Mouse (Mus musculus) thymus, adult 2 months (tissue): ENCODE measurements around the gene Teddm1b. TPM values are rescaled to one million over a fixed set of nuclear protein-coding genes. Genes with fewer than 3 reads are reported as not detected.

ENCODE experiments used
- DNase-seq: peaks from one replicate; pipeline ENCODE4 v3.0.0; 2021
- H3K27ac ChIP-seq: fragments of 200-500 bp; 2 replicates; pipeline ENCODE4 v1.5.1; 2012; ENCODE audit warnings: low read length, control low read depth; ENCODE audit not compliant: control insufficient read depth, insufficient read depth
- H3K27me3 ChIP-seq: fragments of 200-500 bp; 2 replicates; pipeline ENCODE4 v1.6.1; 2012; ENCODE audit warnings: mild to moderate bottlenecking, low read length, moderate library complexity, mixed read lengths; ENCODE audit not compliant: control insufficient read depth, insufficient read depth
- H3K36me3 ChIP-seq: fragments of 200-500 bp; 2 replicates; pipeline ENCODE4 v1.6.1; 2012; ENCODE audit warnings: mild to moderate bottlenecking, low read length, moderate library complexity; ENCODE audit not compliant: control insufficient read depth, insufficient read depth
- H3K4me1 ChIP-seq: fragments of 200-500 bp; replicated peaks from 2 replicates; pipeline ENCODE4 v1.6.1; 2012; ENCODE audit warnings: low read length; ENCODE audit not compliant: control insufficient read depth, insufficient read depth
- H3K4me3 ChIP-seq: fragments of 200-500 bp; 2 replicates; pipeline ENCODE4 v1.5.1; 2012; ENCODE audit warnings: mild to moderate bottlenecking, low read length, control low read depth, moderate library complexity; ENCODE audit not compliant: control insufficient read depth, insufficient read depth
- CTCF ChIP-seq: fragments of 200-500 bp; IDR thresholded peaks from 2 replicates; pipeline ENCODE4 v1.5.1; 2012; ENCODE audit warnings: mild to moderate bottlenecking, control low read depth, low read length, moderate library complexity, borderline replicate concordance; ENCODE audit not compliant: control insufficient read depth, poor library complexity, insufficient read depth; ENCODE audit errors: extremely low read depth
- POLR2A ChIP-seq: fragments of 200-500 bp; IDR thresholded peaks from 2 replicates; pipeline ENCODE4 v1.6.1; 2012; ENCODE audit warnings: mild to moderate bottlenecking, low read length, control low read depth, moderate library complexity; ENCODE audit not compliant: control insufficient read depth, poor library complexity, insufficient read depth; ENCODE audit errors: extremely low read depth
- WGBS: fragments of 180-500 bp; shearing (Covaris S2); methylation state at CpG from one replicate; pipeline ENCODE4 v1.1.7; 2018; 5-methylcytosine and 5-hydroxymethylcytosine counted together
- polyA plus RNA-seq: library from polyadenylated mRNA; depleted of rRNA; stranded (reverse); fragments of >200 nt; gene quantifications from 2 replicates; pipeline ENCODE4 v1.2.3, GENCODE M21; 2012

The Teddm1b gene
- polyA plus RNA-seq, 1 experiment, result 0.26 TPM

DNA sequence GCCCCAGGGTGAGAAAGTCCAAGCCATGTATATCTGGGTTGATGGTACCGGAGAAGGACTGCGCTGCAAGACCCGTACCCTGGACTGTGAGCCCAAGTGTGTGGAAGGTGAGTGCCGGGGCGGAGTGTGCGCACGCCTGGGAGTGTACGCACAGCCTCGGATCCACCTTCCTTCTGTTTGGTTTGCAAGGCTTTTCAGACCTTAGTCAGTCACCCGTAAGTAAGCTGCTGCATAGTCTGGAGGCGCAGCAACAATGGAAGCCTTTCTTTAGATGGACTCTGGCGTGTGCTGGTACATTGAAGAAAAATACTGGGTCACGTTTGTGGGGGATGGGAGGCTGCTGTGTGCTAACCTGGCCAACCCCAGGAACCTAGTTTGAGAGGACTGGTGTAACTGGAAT is 28.9 kb downstream of the Teddm1b start:
- WGBS, result 98% methylated on average over 13 of the region's 13 CpGs
- H3K4me3 ChIP-seq, result no peak overlapping the region
- H3K27me3 ChIP-seq, result no peaks in the 10 kb centered on the region
- peaks cover 47% of the 10 kb centered on the region for H3K36me3 ChIP-seq
- TF ChIP-seq POLR2A (no peak), CTCF (no peak)
- DNase-seq, result no peak
- H3K27ac ChIP-seq, result no peak overlapping the region
- peaks cover 13% of the 10 kb centered on the region for H3K4me1 ChIP-seq

DNA sequence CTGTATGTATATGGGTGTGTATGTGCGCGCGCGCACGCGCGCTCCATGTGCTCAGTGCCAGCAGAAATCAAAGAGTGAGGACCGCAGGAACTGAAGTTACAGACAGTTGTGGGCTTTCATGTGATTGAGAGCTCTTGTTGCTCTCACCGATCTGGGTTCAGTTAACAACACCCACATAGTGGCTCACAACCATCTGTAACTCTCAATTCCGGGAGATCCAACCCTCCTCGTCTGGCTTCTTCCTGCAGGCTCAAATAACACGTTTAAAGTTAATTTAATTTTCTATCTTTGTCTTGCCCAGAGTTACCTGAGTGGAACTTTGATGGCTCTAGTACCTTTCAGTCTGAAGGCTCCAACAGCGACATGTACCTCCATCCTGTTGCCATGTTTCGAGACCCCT is 30.1 kb downstream of the Teddm1b start:
- Histone ChIP-seq H3K4me3 (no peak overlapping the region), H3K4me1 (peaks cover 9% of the 10 kb centered on the region), H3K27ac (no peak overlapping the region), H3K36me3 (peaks cover 54% of the 10 kb centered on the region), H3K27me3 (no peaks in the 10 kb centered on the region)
- TF ChIP-seq POLR2A (no peak), CTCF (no peak)
- no peak for DNase-seq
- WGBS, result 98% methylated on average over 14 of the region's 14 CpGs

DNA sequence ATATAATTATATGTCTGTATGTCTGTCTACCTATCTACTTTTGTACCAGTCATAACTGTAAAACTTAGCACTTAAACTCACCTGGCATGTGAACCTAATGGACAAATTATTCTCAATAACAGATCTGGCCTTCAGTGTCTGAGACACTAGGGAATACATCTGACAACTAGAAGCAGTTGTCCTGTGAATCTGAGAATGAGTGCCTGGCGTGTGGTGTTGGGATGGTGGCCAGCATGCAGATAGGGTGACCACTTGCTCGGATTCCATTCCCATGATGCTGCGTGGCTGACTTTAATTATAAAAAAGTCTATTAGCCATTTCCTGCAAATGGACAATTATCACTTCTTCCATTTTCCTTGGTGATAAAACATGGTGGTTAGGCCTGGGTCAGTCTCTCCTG is 31.7 kb downstream of the Teddm1b start:
- WGBS, result 98% methylated on average over 3 of the region's 3 CpGs
- H3K27ac ChIP-seq, result no peak overlapping the region
- TF ChIP-seq CTCF (no peak), POLR2A (no peak)
- H3K27me3 ChIP-seq, result no peaks in the 10 kb centered on the region
- peaks cover 61% of the 10 kb centered on the region for H3K36me3 ChIP-seq
- no peak for DNase-seq
- H3K4me1 ChIP-seq, result peaks cover 6% of the 10 kb centered on the region
- H3K4me3 ChIP-seq, result no peak overlapping the region

DNA sequence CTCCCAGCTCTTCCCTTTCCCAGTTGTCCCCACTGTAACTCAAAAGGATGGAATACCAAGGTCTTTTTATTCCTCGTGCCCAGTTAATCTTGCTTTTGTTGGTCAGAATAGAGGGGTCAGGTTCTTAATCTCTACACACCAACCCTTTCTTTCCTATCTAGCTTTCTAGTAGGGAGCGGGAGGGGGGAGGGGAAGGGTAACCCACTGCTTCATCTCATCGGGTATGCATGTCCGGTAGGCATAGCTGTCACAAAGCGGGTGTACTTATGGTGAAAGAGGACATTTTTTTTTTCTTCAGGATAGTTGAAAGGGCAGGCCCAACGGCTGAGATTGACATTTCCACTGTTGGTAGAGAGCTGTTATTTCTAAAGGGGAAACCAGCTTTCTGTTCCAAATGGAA is 34.1 kb downstream of the Teddm1b start:
- DNase-seq, result no peak
- WGBS, result 93% methylated on average over 6 of the region's 6 CpGs
- Histone ChIP-seq H3K4me3 (no peak overlapping the region), H3K27ac (no peak overlapping the region), H3K27me3 (no peaks in the 10 kb centered on the region), H3K36me3 (peaks cover 58% of the 10 kb centered on the region), H3K4me1 (no peaks in the 10 kb centered on the region)
- TF ChIP-seq CTCF (no peak), POLR2A (no peak)

DNA sequence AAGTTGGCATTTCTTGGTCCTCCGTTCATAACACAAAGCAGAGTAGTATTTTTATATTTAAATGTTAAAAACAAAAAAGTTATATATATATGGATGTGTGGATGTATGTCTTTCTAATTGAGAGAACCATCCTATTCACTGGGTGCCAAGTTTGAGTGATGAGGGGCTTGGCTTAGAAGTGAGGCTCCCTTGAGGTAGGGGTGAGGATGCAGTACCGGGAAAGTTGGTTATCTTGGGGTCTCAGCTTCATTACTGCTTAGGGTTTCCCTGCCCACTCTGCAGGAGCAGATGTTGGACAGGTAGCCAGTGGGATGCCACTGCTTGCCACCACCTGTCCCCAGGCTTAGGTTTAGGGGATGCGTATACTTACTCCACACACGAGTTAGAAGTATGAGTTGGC is 34.6 kb downstream of the Teddm1b start:
- H3K4me1 ChIP-seq, result no peaks in the 10 kb centered on the region
- 90% methylated on average over 4 of the region's 4 CpGs for WGBS

DNA sequence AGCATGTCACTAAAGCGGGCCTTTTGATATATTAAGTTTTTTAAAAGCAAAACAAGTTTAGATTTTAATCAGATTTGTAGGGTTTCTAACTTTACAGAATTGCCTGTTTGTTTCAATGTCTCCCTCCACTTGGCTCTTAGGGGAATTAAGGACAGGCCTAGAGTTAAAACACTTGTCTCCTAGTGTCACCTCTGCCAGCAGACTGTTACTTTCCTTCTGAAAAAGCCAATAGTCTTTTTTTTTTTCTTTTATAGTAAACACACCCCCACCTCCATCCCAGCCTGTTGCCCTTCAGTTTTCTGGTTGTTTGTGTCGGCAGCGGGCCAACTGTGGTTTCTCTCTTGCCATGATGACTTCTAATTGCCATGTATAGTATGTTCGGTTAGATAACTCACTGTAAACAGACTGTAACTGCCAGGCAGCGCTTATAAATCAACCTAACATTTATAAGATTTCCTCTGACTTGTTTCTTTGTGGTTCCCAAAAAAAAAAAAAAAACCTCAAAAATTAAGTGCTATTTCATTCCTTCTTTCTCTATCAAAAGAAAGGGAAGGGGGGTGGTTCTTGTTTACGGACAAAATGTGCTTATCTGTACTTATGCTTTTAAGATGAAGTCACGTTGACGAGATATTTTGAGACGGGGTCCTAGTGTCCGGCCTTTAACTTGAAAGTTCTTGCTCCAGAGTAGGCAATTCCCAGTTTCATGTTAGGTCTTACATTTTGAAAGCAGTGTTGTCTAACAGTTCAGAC is 35.2 kb downstream of the Teddm1b start:
- Histone ChIP-seq H3K4me1 (no peaks in the 10 kb centered on the region), H3K36me3 (peaks cover 47% of the 10 kb centered on the region), H3K27ac (no peak overlapping the region), H3K27me3 (no peaks in the 10 kb centered on the region), H3K4me3 (no peak overlapping the region)
- no peak for DNase-seq
- TF ChIP-seq CTCF (no peak), POLR2A (no peak)
- WGBS, result 62% methylated on average over 10 of the region's 10 CpGs

More for the DNA sequence above, 34.6 kb downstream of the Teddm1b start:
- TF ChIP-seq CTCF, result no peak
- TF ChIP-seq POLR2A, result no peak
- Histone ChIP-seq H3K27ac (no peak overlapping the region), H3K4me3 (no peak overlapping the region), H3K27me3 (no peaks in the 10 kb centered on the region), H3K36me3 (peaks cover 53% of the 10 kb centered on the region)
- no peak for DNase-seq

DNA sequence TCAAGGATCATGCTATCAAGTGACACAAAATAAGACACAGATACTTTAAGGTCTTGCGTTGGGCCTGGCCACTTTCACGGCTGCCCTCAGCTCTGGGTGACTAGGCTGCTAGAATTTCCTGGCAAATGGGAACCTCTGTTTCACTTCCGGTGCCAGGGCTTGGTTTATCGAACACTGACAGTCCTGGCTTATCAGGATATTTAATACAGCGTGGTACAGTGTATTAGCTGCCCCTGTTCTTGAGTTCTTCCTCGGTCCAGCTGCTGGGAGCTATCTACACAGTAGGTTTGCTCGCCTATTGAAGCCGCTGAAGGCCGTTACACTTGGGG is 35.8 kb downstream of the Teddm1b start:
- Histone ChIP-seq H3K27ac (no peak overlapping the region), H3K4me1 (no peaks in the 10 kb centered on the region), H3K4me3 (no peak overlapping the region), H3K36me3 (peaks cover 42% of the 10 kb centered on the region), H3K27me3 (no peaks in the 10 kb centered on the region)
- DNase-seq, result no peak
- TF ChIP-seq CTCF, result no peak
- no peak for TF ChIP-seq POLR2A
- WGBS, result 78% methylated on average over 9 of the region's 9 CpGs
